13 mouse cellular contexts compared by ENCODE assay signal in the genomic region with DNA sequence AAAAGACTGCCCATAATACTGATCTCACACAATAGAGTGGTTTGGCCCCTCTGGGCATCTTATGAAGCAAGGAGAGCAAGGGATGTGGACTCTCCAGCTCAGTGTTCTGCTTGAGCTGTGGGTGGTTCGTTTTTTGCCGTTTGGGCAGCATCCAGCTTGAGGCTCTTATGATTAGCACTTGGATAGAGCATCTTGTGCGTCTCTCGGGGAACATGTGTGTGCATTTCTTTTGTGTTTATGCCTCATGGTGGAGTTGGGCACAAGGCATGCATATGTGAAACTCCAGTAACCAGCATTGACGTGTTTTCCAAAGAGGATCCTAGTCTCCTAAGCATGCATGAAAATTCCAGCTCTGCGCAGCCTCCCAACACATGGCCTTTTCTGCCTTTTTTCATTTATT. TPM values are rescaled to one million over a fixed set of nuclear protein-coding genes. Genes with fewer than 3 reads are reported as not detected.
DNase-seq lines count a peak whose midpoint lies in the region; TF ChIP-seq lines count a peak whose summit lies in the region.
"Had no signal": no experiment of that assay in that cellular context is flagged by ENCODE, and none has a peak within 500 bp of the region (broad histone marks: within the 10 kb centered on the region; RNA-seq: fewer than 3 reads in every experiment).

No protein-coding gene starts in this region.

- intact Hi-C loops in gastrocnemius, postnatal 36 days (cut with DNase I), result no loop called here

- TF ChIP-seq CTCF in brain, embryonic 14.5 days (IDR thresholded peaks at IDR 0.05; ENCODE audit: borderline replicate concordance, extremely low read depth, insufficient read depth, insufficient read length), result no peak

- peak; percentile 35 to 62 for DNase-seq in layer of hippocampus, adult 18-20 months (ENCODE audit: low spot score in 2 of 2)
- DNase-seq in layer of hippocampus, postnatal 36 days, result no peak
- peak; percentile 21 for DNase-seq in brain, embryonic 14.5 days (ENCODE audit: low read depth)
- DNase-seq in layer of hippocampus, adult 8-10 months (ENCODE audit: low spot score in 2 of 2), result peak; percentile 36 to 67
- DNase-seq in right cerebral cortex, postnatal 14 days, result peak; percentile 38
- no peak for DNase-seq in kidney, adult 18-20 months
- no peak for DNase-seq in gastrocnemius, postnatal 36 days
- DNase-seq: adrenal gland, postnatal 25 days; cerebellum, adult 8-10 months; heart, adult 2 months; kidney, adult 8-10 months; kidney, postnatal 36 days; lung, adult 2 months had no signal

- no peak for TF ChIP-seq POLR2A in brain, embryonic 14.5 days (IDR thresholded peaks at IDR 0.05; ENCODE audit: borderline replicate concordance, extremely low read depth, insufficient read depth, insufficient read length, poor library complexity, severe bottlenecking)

RNA-seq across cellular contexts. Expression of gene Col23a1, which starts 47.9 kb away (rescaled TPM):
- total RNA-seq in layer of hippocampus, adult 18-20 months (2021), result 1 to 10 TPM; 5.5 to 8.8 TPM
- total RNA-seq in layer of hippocampus, postnatal 36 days (2021), result 1 to 10 TPM; 4.2 to 4.9 TPM
- 4.9 and 9.2 TPM in 2 replicates for polyA plus RNA-seq in brain, embryonic 14.5 days (2012; rRNA removed)
- total RNA-seq in layer of hippocampus, adult 8-10 months (2022), result 10 to 100 TPM in 1 of 4 experiments, 1 to 10 TPM in 3; 8.4 to 11.8 (median 9.5) TPM
- 1 to 10 TPM; 1.4 to 1.5 TPM for total RNA-seq in gastrocnemius, postnatal 36 days (2021)

Comparison
In these comparisons a context has a peak if more than half of its experiments do, and no peak if none do; other contexts are left out.
1. DNase-seq: peak in layer of hippocampus, adult 18-20 months (2 of 2), brain, embryonic 14.5 days (single experiment), layer of hippocampus, adult 8-10 months (2 of 2) and right cerebral cortex, postnatal 14 days (single experiment); none in layer of hippocampus, postnatal 36 days (0 of 2), kidney, adult 18-20 months (single experiment) and gastrocnemius, postnatal 36 days (0 of 2).